Comparison of ENCODE assay signal across 13 mouse cellular contexts in the genomic region with DNA sequence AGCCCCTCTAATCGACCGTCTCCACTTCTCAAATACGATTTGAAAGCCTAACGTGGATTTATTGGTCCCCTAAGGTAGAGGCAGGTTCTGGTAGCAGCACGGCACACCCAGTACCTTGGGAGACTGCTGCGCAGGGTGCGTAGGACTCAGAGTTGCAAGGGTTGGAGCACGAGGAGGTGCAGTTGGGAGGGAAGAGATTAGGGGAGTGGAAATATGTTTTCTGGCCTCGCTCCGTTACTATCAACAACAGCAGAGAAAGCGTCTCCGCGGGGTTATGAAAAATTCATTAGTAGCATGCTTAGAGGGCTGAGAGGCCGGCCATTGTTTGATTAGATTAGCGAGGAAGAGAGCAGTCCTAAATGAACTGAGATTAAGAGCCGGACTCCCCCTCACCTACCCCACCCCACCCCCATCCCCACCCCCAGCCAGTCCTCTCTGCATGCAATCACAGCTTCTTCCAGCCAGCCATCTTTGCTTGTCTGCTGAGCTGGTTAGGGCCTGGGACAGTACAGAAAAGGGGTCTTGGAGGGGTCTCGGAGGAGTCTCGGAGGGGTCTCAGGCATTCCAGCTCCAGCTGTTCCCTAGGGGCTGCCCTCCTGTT. TPM values are rescaled to one million over a fixed set of nuclear protein-coding genes. Genes with fewer than 3 reads are reported as not detected.
DNase-seq lines count a peak whose midpoint lies in the region; ATAC-seq lines count a peak whose summit lies in the region.
"Had no signal": no experiment of that assay in that cellular context is flagged by ENCODE, and none has a peak within 500 bp of the region (broad histone marks: within the 10 kb centered on the region; RNA-seq: fewer than 3 reads in every experiment).

No protein-coding gene starts in this region.

- H3K4me3 ChIP-seq in neural tube, embryonic 11.5 days (ENCODE audit: low read depth, low read length) = no peak overlapping the region
- H3K4me3 ChIP-seq in hindbrain, embryonic 11.5 days (ENCODE audit: low read depth, low read length) = no peak overlapping the region
- 0 out of 2 replicates have a peak overlapping the region, but pooled peaks have one; percentile 3 for H3K4me3 ChIP-seq in midbrain, embryonic 13.5 days (replicated peaks)

- H3K9me3 ChIP-seq in neural tube, embryonic 11.5 days (ENCODE audit: control insufficient read depth, low read length) = no peaks in the 10 kb centered on the region
- H3K9me3 ChIP-seq in hindbrain, embryonic 11.5 days (ENCODE audit: control insufficient read depth, low read length) = no peaks in the 10 kb centered on the region
- H3K9me3 ChIP-seq in midbrain, embryonic 13.5 days = no peaks in the 10 kb centered on the region

- 38% methylated on average over 18 of the region's 18 CpGs for WGBS in neural tube, embryonic 11.5 days
- 37% methylated on average over 18 of the region's 18 CpGs for WGBS in hindbrain, embryonic 11.5 days
- 7% methylated on average over 18 of the region's 18 CpGs for WGBS in midbrain, embryonic 13.5 days

- no peaks in the 10 kb centered on the region for H3K36me3 ChIP-seq in neural tube, embryonic 11.5 days (ENCODE audit: control insufficient read depth, insufficient read depth, low read length)
- H3K36me3 ChIP-seq in hindbrain, embryonic 11.5 days (ENCODE audit: control insufficient read depth, insufficient read depth, low read length) = no peaks in the 10 kb centered on the region
- H3K36me3 ChIP-seq in midbrain, embryonic 13.5 days = no peaks in the 10 kb centered on the region

- H3K9ac ChIP-seq in neural tube, embryonic 11.5 days (ENCODE audit: low read length) = peak overlapping the region; percentile 22; the same call in 1 of the 2 replicates
- no peak overlapping the region; the same call in 1 of the 2 replicates for H3K9ac ChIP-seq in hindbrain, embryonic 11.5 days (ENCODE audit: low read depth, low read length)
- no peak overlapping the region; the same call in 1 of the 2 replicates for H3K9ac ChIP-seq in midbrain, embryonic 13.5 days (replicated peaks)
- H3K9ac ChIP-seq: lung, embryonic 14.5 days had no signal

- H3K27me3 ChIP-seq in neural tube, embryonic 11.5 days (ENCODE audit: control insufficient read depth, insufficient read depth, low read length) = no peaks in the 10 kb centered on the region
- H3K27me3 ChIP-seq in hindbrain, embryonic 11.5 days (ENCODE audit: control insufficient read depth, insufficient read depth, low read length) = no peaks in the 10 kb centered on the region
- 0 out of 2 replicates have a peak, but pooled peaks cover 2% of the 10 kb centered on the region for H3K27me3 ChIP-seq in midbrain, embryonic 13.5 days

- peak; percentile 39 for DNase-seq in neural tube, embryonic 11.5 days (ENCODE audit: low spot score)
- DNase-seq in neural tube, embryonic 10.5 days (ENCODE audit: extremely low spot score, low spot score) = no peak
- DNase-seq in hindbrain, embryonic 11.5 days (ENCODE audit: low spot score) = peak; percentile 42
- no peak for DNase-seq in layer of hippocampus, postnatal 10 days (ENCODE audit: low spot score in 2 of 2)
- no peak for DNase-seq in right cerebral cortex, postnatal 4 days
- DNase-seq: cerebellum, postnatal 10 days; gastrocnemius, postnatal 25 days; kidney, postnatal 36 days; lung, embryonic 14.5 days; right cerebral cortex, adult 18-20 months; thymus, postnatal 14 days had no signal

- H3K4me1 ChIP-seq in neural tube, embryonic 11.5 days (ENCODE audit: control insufficient read depth, insufficient read depth, low read length) = peaks cover 7% of the 10 kb centered on the region
- peaks cover 4% of the 10 kb centered on the region; the same call in 1 of the 2 replicates for H3K4me1 ChIP-seq in hindbrain, embryonic 11.5 days (replicated peaks; ENCODE audit: control insufficient read depth, insufficient read depth, low read length)
- peaks cover 24% of the 10 kb centered on the region for H3K4me1 ChIP-seq in midbrain, embryonic 13.5 days (replicated peaks)

- H3K4me2 ChIP-seq in neural tube, embryonic 11.5 days (ENCODE audit: low read depth) = no peak overlapping the region
- 0 out of 2 replicates have a peak overlapping the region, but pooled peaks have one; percentile 3 for H3K4me2 ChIP-seq in hindbrain, embryonic 11.5 days (replicated peaks; ENCODE audit: low read depth, low read length)
- H3K4me2 ChIP-seq in midbrain, embryonic 13.5 days (replicated peaks) = peak overlapping the region; percentile 42
- H3K4me2 ChIP-seq: lung, embryonic 14.5 days had no signal

- ATAC-seq in neural tube, embryonic 11.5 days (ENCODE audit: insufficient read depth, low FRiP score, low TSS enrichment) = no peak
- ATAC-seq in hindbrain, embryonic 11.5 days (ENCODE audit: low FRiP score) = peak; percentile 64
- peak; percentile 78 for ATAC-seq in midbrain, embryonic 13.5 days
- ATAC-seq in activated CD4-positive, CD25-positive, alpha-beta regulatory T cell, adult 4 months = no peak

- peak overlapping the region; percentile 64 for H3K27ac ChIP-seq in neural tube, embryonic 11.5 days (ENCODE audit: low read depth, low read length)
- peak overlapping the region; percentile 70 for H3K27ac ChIP-seq in hindbrain, embryonic 11.5 days (ENCODE audit: low read depth, low read length)
- H3K27ac ChIP-seq in midbrain, embryonic 13.5 days = peak overlapping the region; percentile 84

RNA-seq across cellular contexts. Expression of gene Ksr2, which starts 27.5 kb away (rescaled TPM):
- polyA plus RNA-seq in neural tube, embryonic 11.5 days (2014; fragmentation: Nextera tagmentation; extraction: Ambion mirVana) = 1.1 and 1.4 TPM in 2 replicates
- polyA plus RNA-seq in hindbrain, embryonic 11.5 days (2014; fragmentation: Nextera tagmentation; extraction: Ambion mirVana) = 1.6 and 2.9 TPM in 2 replicates
- polyA plus RNA-seq in midbrain, embryonic 13.5 days (2015; fragmentation: Nextera tagmentation; extraction: Ambion mirVana) = 5.1 and 6.9 TPM in 2 replicates
- total RNA-seq in layer of hippocampus, postnatal 10 days (2021) = 10 to 100 TPM; 33.1 to 34.6 TPM
- polyA plus RNA-seq in activated CD4-positive, CD25-positive, alpha-beta regulatory T cell, adult 4 months (2017; shearing (Covaris generic)) = under 1 TPM; 0.20 to 0.27 TPM

RNA-seq across cellular contexts. Expression of gene Rfc5, which starts 52.5 kb away (rescaled TPM):
- polyA plus RNA-seq in neural tube, embryonic 11.5 days (2014; fragmentation: Nextera tagmentation; extraction: Ambion mirVana) = 84.9 and 90.2 TPM in 2 replicates
- 72.1 and 82.9 TPM in 2 replicates for polyA plus RNA-seq in hindbrain, embryonic 11.5 days (2014; fragmentation: Nextera tagmentation; extraction: Ambion mirVana)
- 44.6 and 47.8 TPM in 2 replicates for polyA plus RNA-seq in midbrain, embryonic 13.5 days (2015; fragmentation: Nextera tagmentation; extraction: Ambion mirVana)
- total RNA-seq in layer of hippocampus, postnatal 10 days (2021) = 10 to 100 TPM; 17.7 to 25.1 TPM
- 10 to 100 TPM; 32.2 to 35.6 TPM for polyA plus RNA-seq in activated CD4-positive, CD25-positive, alpha-beta regulatory T cell, adult 4 months (2017; shearing (Covaris generic))

Comparison
In these comparisons a context has a peak if more than half of its experiments do, and no peak if none do; other contexts are left out.
1. DNase-seq: peak in neural tube, embryonic 11.5 days (single experiment) and hindbrain, embryonic 11.5 days (single experiment); none in neural tube, embryonic 10.5 days (single experiment), layer of hippocampus, postnatal 10 days (0 of 2) and right cerebral cortex, postnatal 4 days (single experiment).
2. ATAC-seq: peak in hindbrain, embryonic 11.5 days (single experiment) and midbrain, embryonic 13.5 days (single experiment); none in neural tube, embryonic 11.5 days (single experiment) and activated CD4-positive, CD25-positive, alpha-beta regulatory T cell, adult 4 months (single experiment).
3. Peak in every context shown above with its lines, with median percentiles within 50 percentile points of each other: H3K27ac ChIP-seq.